Mouse (Mus musculus) urinary bladder, postnatal 25 days (tissue): Measurements from ENCODE around the gene Abca3.
A peak's percentile ranks its signal among the peaks of the same experiment; 100 is the strongest.
"Not testable (repeated sequence)": the region's sequence is repeated elsewhere in the genome, so short reads cannot be mapped to it uniquely, and the experiment has no call there.

Experiments
- DNase-seq: peaks from one replicate; pipeline ENCODE4 v3.0.0; 2022; ENCODE audit warnings: low spot score

The Abca3 gene

GRCm38 (mm10) chr17:24441148-24441547 lies 89.4 kb downstream of the Abca3 start:
- no peak for DNase-seq

GRCm38 (mm10) chr17:24442107-24442506 lies 90.4 kb downstream of the Abca3 start:
- DNase-seq = no peak

- no peak for DNase-seq
Measured at GRCm38 (mm10) chr17:24442632-24443155, 90.9 kb downstream of the Abca3 start, which contains the start of gene Dnase1l2. Gene Dnase1l2, minus strand, starts transcription at chr17:24443105.

GRCm38 (mm10) chr17:24443409-24443808 lies 91.7 kb downstream of the Abca3 start:
- DNase-seq = no peak

GRCm38 (mm10) chr17:24446590-24446989 lies 94.8 kb downstream of the Abca3 start:
- no peak for DNase-seq

- DNase-seq = no peak
Measured at GRCm38 (mm10) chr17:24449507-24449906, 97.8 kb downstream of the Abca3 start.

- no peak for DNase-seq
Measured at GRCm38 (mm10) chr17:24451220-24451619, 99.5 kb downstream of the Abca3 start.

GRCm38 (mm10) chr17:24453372-24453771 lies 101.6 kb downstream of the Abca3 start:
- no peak for DNase-seq

- DNase-seq = no peak
Measured at GRCm38 (mm10) chr17:24454218-24454755, 102.5 kb downstream of the Abca3 start.

- DNase-seq = peak; percentile 98
Measured at GRCm38 (mm10) chr17:24454756-24455522, 103.2 kb downstream of the Abca3 start.

GRCm38 (mm10) chr17:24455523-24456206 lies 103.9 kb downstream of the Abca3 start:
- DNase-seq = not testable (repeated sequence)
